Mouse (Mus musculus) lung, postnatal 4 days (tissue): ENCODE results near the gene Igf1r.
A peak's percentile ranks its signal among the peaks of the same experiment; 100 is the strongest.

Experiments
- DNase-seq, 2 experiments: peaks; one replicate each; pipeline ENCODE4 v3.0.0; 2021

Igf1r gene

DNA sequence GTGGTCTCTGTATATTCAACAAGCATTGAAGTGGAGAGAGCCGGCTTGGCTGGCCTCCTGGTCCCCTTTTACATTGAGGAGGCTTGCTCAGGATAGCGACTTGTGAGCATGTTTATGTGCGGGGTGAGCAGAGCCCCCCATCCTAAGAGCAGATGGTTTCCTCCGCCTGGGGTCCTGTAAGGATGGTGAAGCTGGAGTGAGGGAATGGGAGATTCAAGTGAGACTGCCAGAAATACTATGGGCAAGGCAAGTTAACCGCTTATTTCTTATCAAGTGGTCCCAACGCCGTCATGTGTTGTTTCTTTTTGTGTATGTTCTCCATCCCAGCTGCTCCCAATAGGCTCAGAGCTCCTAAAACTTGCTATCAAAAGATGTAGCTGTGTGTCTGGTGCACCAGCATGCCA lies 175.6 kb downstream of the Igf1r start:
- no peak for DNase-seq

DNA sequence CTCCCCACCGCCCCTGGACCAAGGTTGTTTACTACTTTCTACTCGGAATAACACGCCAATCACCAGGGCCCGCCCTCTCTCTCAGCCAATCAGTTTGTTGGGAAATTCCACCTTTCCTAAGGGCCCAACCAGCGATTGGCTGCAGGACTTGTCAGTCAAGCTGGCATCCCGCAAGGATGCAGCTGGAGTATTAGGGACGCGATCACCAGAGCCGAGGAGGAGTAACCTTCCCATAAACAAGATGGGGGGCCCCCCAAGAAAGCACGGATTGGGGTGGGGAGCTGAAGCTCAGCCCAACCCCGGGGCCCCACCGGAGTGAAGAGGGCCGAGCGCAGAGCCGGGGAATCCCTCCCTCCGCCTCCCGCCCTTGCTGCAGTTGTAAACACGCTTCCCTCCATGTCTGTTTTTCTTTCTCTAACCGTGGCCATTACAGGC lies 176.5 kb downstream of the Igf1r start:
- peak; percentile 97 for DNase-seq

- peak; percentile 91 to 92 for DNase-seq
Measured at GRCm38 (mm10) chr7:68129546-68130253, 177.1 kb downstream of the Igf1r start.

GRCm38 (mm10) chr7:68130950-68131580 lies 178.4 kb downstream of the Igf1r start:
- peak; percentile 40 to 59 for DNase-seq

DNA sequence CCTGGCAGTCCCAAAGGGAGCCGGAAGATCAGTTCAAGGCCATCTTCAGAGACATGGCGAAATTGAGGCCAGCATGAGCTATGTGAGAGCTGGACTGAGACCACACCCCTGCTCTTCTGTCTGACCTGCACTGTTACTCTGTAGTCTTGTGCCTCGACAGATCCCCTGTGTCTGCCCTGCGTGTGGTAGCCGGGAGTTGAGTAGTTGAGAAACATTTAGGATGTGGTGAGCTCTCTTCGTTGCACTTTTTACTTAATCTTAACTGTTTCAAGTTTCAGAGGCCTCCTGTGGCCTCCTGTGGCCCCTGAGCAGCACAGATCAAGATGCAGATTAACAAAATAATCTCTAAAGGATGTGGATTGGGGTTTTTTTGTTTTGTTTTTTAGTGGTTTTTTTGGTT lies 181.1 kb downstream of the Igf1r start:
- no peak for DNase-seq

DNA sequence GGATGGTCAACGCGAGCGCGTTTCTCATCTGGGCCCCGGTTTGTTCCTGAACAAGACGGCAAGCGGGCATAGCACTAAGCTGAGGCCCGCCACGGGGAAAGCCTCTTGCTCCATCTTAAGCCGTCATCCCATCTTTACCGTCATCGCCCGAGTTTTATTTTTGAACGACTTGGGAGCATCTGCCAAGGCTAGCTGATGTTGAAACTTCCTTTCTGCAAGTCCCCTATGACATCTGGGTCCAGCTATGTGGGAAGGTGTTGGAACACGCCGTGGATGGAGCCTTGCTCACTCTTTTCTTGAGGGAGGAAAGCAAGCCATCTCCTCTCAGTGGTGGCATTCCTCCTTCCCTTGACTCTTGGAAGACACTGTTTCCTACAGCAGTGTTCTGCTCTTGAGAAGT lies 182.3 kb downstream of the Igf1r start:
- peak; percentile 40 to 59 for DNase-seq

DNA sequence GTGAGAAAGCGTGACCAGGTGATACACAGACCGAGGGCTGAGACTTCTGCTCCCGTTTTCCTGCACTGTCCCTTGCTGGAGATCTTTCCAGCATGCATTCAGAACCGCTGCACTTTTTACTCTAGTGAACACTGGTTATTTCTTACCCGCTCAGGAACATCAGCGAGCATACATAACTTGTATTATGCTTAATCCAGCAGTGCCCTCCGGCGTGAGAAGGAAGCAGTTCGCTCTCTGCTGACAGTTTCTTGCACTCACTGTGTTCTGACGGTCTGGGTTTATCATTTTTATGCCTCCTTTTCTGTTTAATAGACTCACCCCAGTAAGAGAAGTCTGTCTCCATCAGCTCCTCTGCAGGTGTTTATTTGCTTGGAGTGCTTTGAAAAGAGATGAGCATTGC lies 183.4 kb downstream of the Igf1r start:
- DNase-seq: no peak

DNA sequence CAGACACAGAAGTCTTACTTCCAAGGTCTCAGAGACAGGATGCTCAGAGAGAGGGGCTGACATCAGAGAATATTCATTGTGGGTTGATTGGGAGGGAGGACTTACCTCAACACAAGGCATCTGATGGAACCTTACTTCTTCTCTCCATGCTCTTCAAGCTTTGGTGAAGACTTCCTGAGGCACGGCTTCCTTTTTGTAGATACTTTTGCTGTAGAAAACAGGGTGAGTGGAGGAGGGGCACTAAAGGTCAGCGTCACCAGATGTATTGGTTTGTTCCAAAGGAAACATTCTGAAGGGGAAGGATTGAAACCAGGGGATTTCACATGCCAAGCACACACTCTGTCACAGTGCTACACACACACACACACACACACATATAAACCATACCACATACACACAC lies 186.8 kb downstream of the Igf1r start:
- no peak for DNase-seq

DNA sequence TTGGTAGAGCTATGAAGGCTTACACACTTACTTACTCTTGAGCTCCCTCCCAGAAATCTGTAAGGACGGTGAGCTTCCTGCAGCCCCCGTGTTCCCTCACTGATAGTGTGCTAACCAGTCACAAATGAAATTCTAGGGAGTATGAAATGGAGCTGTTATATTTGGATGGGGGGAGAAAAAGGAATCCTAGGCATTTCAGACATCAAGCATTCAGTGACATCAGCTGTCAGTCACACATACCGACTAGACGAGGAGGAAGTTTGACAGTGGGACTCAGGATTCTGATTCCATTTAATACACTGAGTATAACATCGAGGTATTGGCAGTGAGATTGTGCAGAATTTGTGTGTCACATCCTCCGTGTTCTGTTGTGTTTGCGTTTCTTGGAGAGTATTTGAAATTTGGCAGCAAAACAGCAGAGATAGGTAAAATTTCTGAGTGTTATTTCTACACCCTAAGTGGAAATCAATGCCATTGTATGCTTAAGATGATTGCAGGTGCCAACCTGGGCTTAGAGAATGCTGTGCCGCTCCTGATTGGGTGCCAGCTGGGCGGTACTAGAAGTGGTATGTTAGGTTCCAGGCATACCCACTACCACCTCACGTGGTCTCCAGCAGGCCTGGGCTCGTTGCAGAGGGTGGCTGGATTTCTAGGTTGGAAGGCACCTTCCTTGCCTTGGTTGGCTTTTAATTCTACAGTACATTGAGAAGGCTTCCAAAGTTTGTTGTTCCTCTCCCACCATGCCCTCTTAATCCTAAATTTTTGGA lies 187.6 kb downstream of the Igf1r start:
- no peak for DNase-seq

DNA sequence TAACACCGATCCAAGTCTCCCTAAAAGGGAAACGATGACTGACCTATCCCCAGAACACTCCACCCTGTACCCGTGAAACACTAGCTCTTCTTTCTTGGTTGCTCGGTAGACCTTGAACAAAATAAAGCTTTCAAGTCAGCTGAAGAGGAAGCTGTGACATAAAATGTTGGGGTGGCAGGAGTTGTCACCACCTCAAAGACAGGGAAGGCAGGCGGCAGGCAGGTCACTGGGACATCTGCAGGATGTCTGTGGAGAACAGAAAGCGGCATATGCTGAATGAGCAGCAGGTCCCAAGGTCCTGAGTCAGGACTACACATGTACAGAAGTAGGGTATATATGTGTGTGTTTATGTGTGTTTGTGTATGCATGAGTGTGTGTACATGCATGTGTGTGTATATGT lies 191.6 kb downstream of the Igf1r start:
- no peak for DNase-seq

DNA sequence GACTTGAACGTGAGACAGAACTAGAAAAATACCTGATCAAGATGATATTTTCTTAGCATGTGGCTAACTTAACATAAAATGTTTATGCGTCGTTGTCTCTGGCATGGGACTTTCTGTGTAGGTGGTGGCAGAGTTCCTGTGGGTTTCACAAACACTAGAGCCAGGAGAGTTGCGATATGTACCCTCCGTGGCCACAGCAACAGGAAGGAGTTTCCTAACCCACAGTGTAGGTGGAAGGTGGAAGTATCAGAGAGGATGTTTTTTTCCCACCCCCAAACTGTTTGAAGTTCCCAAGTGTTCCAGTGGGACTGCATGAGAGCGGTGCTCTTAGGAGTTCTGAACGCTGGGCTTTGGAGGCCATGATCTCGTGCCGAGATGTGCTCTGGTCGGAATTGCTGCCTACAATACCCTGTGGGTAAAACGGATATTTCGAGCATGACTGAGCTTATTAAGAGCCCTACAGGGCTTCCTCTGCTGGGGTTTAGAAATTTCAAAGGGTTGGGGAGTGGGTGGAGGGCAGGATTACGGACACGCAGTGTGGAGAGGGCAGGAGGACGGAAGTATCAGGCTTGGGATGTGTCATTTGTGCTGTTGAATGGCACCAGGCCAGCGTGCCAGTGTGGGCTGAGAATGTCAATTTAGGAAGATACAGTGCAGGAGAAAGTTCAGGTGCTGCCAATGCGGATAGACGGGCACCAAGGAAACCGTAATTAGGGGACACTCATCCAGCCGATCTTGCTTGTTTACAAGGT lies 195.8 kb downstream of the Igf1r start:
- DNase-seq: peak in 1 of 2 experiments; percentile 43

DNA sequence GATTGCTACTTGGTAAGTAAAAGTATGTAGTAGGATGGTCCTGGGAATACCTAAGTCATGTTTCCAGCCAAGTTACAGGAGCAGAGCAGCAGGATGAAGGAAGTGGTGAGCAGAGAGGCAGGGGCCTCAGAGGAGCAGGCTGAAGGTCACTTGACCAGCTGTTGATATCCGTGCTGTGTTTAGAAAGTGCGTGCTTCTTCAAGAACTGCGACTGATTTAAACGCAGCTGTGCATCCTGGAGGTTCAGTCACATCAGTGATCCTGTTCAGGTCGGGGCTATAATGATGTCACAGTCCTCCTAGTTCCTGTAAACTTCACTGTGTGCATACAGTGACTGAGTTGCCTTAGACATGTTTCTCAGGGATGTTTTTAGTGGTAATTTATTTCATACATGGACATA lies 199.3 kb downstream of the Igf1r start:
- no peak for DNase-seq

DNA sequence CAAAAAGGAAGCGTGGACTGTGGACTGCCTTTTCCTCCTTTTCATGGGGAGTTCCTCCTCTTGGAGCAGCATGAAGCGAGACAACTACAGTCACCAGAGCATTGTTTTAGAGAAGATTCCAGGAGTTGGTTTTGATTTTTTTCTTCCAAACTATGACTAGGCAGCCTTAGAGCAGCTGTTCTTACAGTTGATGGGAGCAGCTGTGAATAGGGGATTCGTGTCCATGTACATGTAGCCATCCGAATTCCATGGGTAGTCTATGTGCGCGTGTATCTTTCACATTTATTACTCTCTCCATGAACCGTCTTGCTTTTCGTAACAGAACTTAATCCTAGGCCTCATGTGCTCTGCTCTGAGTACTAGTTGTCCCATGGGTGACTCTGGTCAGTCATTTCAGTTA lies 199.8 kb downstream of the Igf1r start:
- DNase-seq: no peak

GRCm38 (mm10) chr7:68153269-68153668 lies 200.6 kb downstream of the Igf1r start:
- no peak for DNase-seq

DNA sequence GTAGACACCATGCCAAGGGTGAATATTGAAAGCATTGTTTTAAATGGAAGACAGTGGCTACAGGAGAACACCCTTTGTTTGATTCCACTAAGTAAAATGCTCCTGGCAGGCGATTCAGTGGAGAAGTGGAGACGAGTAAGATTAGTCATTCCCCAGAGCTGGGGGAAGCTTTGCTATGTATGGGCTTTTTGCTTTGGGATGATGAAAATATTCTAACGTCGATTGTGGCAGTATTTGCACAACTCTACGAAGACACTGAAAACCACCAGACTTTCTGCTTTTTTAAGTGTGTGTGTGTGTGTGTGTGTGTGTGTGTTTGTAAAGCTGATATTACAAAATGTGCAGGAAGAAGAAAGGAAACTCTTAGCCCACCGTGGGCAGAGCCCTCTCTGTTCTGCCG lies 202.0 kb downstream of the Igf1r start:
- DNase-seq: no peak

DNA sequence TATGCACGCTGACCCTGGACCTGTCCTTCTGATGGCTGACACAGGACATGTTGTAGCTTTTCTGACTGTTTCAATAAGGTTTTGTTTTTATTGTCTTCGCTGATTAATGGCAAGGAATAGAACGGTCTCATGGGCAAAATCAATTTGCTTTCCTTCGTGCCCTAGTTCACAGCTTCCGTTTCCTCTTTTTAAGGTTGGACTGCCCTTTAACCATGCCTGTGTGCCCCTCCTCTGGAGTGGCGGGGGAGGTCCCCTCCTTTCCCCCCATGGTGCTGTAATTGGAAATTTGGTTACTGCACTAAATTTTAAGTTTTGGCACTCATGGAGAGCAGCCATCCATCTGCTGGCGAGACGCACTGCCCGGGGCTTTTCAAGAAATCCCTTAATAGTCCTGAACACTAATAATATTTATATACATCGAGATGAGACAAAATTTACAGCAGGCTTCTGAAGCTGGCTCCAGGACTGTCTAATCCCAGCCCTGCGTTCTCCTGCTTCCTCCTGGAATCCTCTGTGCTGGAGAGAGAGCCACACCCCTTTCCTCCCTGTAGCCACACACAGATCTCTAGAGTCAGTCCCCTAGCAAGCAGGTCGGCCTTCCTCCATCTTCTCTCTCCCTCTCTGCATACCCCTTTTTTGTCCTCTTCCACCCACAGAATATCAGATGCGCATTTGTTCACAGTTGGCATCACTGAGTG lies 207.6 kb downstream of the Igf1r start:
- DNase-seq: no peak

DNA sequence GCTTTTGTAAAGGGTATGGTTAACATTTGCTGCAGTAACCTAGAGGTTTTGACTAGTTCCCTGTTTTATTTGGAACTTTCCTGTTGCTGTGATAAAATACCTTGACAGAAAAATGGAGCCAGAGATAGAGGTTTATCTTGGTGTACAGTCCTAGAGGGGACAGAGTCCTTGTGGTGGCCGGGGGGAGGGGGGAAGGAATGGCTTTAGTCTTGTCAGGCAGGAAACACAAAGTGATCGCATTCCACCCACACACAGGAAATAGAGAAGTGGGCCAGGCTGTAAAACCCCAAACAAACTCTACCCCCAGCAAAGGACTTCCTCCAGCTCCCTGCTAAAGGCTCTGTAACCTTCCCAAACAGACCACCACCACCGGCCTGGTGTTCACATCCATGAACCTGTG lies 211.4 kb downstream of the Igf1r start:
- DNase-seq: peak in 1 of 2 experiments; percentile 31

DNA sequence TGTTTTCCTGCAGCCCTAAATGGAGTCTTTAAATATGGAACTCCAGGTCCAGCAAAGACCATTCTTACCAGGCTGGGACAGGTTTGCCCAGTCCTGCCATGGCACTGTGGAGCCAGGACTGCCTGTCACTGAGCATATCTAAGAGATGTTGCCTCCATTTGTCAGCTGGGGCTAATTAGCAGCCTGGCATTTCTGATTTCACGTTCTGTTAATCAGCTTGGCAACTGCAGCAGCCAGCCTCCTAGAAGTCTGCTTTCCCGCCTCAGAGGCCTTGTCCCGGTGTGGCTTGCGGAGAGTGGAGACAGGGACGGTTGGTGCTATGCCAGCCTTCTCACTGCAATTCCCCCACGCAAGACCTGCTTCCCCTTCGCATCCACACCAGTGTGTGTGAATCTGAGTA lies 220.1 kb downstream of the Igf1r start:
- no peak for DNase-seq

GRCm38 (mm10) chr7:68179672-68180071 lies 227.0 kb downstream of the Igf1r start:
- DNase-seq: no peak

GRCm38 (mm10) chr7:68181104-68181503 lies 228.5 kb downstream of the Igf1r start:
- no peak for DNase-seq

GRCm38 (mm10) chr7:68182025-68182424 lies 229.4 kb downstream of the Igf1r start:
- DNase-seq: no peak

GRCm38 (mm10) chr7:68182773-68183172 lies 230.1 kb downstream of the Igf1r start:
- no peak for DNase-seq

DNA sequence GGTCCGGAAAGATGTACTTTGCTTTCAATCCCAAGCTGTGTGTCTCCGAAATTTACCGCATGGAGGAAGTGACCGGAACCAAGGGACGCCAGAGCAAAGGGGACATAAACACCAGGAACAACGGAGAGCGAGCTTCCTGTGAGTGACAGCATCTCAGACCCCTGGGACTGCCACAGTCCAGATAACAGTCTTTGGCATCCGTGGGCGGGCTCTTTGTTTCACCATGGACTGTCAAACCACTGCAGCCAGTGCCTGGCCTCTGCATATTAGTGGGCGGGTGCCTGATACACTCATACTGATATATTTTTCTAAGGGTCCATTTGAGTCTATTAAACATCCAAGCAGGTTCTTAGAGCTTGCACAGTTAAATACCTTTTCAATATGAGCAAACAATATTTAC lies 230.8 kb downstream of the Igf1r start:
- peak in 1 of 2 experiments; percentile 35 for DNase-seq
